Mouse (Mus musculus): ENCODE data around the gene Gm12886. TPM values are rescaled to one million over a fixed set of nuclear protein-coding genes. Genes with fewer than 3 reads are reported as not detected.

Gene Gm12886
- polyA plus RNA-seq (2015; fragmentation: Nextera tagmentation; extraction: Ambion mirVana) = not detected in 2 replicates

- Histone ChIP-seq H3K4me2 (ENCODE audit: low read length) (no peak within 1 kb of the TSS), H3K4me3 (replicated peaks; ENCODE audit: low read length) (no peak within 1 kb of the TSS), H3K4me1 (replicated peaks; ENCODE audit: control insufficient read depth, insufficient read depth, low read length) (no peaks in the 10 kb centered on the region), H3K36me3 (ENCODE audit: control insufficient read depth, insufficient read depth) (no peaks in the 10 kb centered on the region), H3K9me3 (ENCODE audit: control insufficient read depth, low read length) (peaks cover 13% of the 10 kb centered on the region), H3K27ac (ENCODE audit: low read length) (no peak within 1 kb of the TSS), H3K9ac (replicated peaks; ENCODE audit: low read depth, low read length) (no peak within 1 kb of the TSS), H3K27me3 (replicated peaks; ENCODE audit: control insufficient read depth, insufficient read depth, low read length) (no peaks in the 10 kb centered on the region)
- 56% methylated on average over 3 of the region's 3 CpGs for WGBS
- ATAC-seq = no peak
Observed at GRCm38 (mm10) chr4:121422999-121423398, at the start of gene Gm12886. Gm12886 (minus strand) TSS chr4:121423099.

Other genes starting within 250 kb of the Gm12886 start
- 34.5 and 34.9 TPM in 2 replicates for gene Rlf, start 208.0 kb downstream of the Gm12886 start, polyA plus RNA-seq (2015; fragmentation: Nextera tagmentation; extraction: Ambion mirVana)
- gene Gm12888, start 98.2 kb downstream of the Gm12886 start, polyA plus RNA-seq (2015; fragmentation: Nextera tagmentation; extraction: Ambion mirVana) = not detected in 2 replicates
- not detected in 2 replicates for gene Gm12887, start 199.0 kb upstream of the Gm12886 start, polyA plus RNA-seq (2015; fragmentation: Nextera tagmentation; extraction: Ambion mirVana)

Data from forebrain, embryonic 16.5 days (tissue).